Mouse (Mus musculus) midbrain, embryonic 11.5 days (tissue): ENCODE data around the gene Thyn1. TPM values are rescaled to one million over a fixed set of nuclear protein-coding genes. Genes with fewer than 3 reads are reported as not detected.

Experiments used
- ATAC-seq: fragments of 200-750 bp; cut with Nextera tagmentation; 2 replicates; pipeline ENCODE4 v1.8.0; 2017; ENCODE audit warnings: moderate TSS enrichment, moderate library complexity; ENCODE audit not compliant: low FRiP score
- DNase-seq: peaks from one replicate; pipeline ENCODE4 v3.0.0; 2015; ENCODE audit warnings: low spot score; ENCODE audit errors: missing footprints
- H3K27ac ChIP-seq: fragments of 300-500 bp; sonication (generic); 2 replicates; pipeline ENCODE4 v1.5.1; 2014; ENCODE audit warnings: low read depth, low read length
- H3K27me3 ChIP-seq: fragments of 300-500 bp; sonication (generic); 2 replicates; pipeline ENCODE4 v1.6.1; 2014; ENCODE audit warnings: mild to moderate bottlenecking, low read length, moderate library complexity, mixed read lengths; ENCODE audit not compliant: control insufficient read depth, insufficient read depth
- H3K36me3 ChIP-seq: fragments of 300-500 bp; sonication (generic); 2 replicates; pipeline ENCODE4 v1.6.1; 2014; ENCODE audit warnings: mild to moderate bottlenecking, low read length, moderate library complexity, mixed read lengths; ENCODE audit not compliant: control insufficient read depth, insufficient read depth
- H3K4me1 ChIP-seq: fragments of 300-500 bp; sonication (generic); 2 replicates; pipeline ENCODE4 v1.6.1; 2014; ENCODE audit warnings: low read length; ENCODE audit not compliant: control insufficient read depth, insufficient read depth
- H3K4me2 ChIP-seq: fragments of 300-500 bp; sonication (generic); 2 replicates; pipeline ENCODE4 v1.6.1; 2014; ENCODE audit warnings: mild to moderate bottlenecking, moderate library complexity
- H3K4me3 ChIP-seq: fragments of 300-500 bp; sonication (generic); 2 replicates; pipeline ENCODE4 v1.5.1; 2014; ENCODE audit warnings: low read depth, low read length
- H3K9ac ChIP-seq: fragments of 300-500 bp; sonication (generic); 2 replicates; pipeline ENCODE4 v1.6.1; 2014; ENCODE audit warnings: low read length
- H3K9me3 ChIP-seq: fragments of 300-500 bp; sonication (generic); 2 replicates; pipeline ENCODE4 v1.6.1; 2016; ENCODE audit warnings: low read length; ENCODE audit not compliant: control insufficient read depth
- WGBS: fragments of 180-500 bp; shearing (Covaris S2); extraction: QIAGEN DNeasy Blood & Tissue Kit; methylation state at CpG from one replicate; pipeline ENCODE4 v1.1.7; 2014; 5-methylcytosine and 5-hydroxymethylcytosine counted together
- polyA plus RNA-seq: library from polyadenylated mRNA; unstranded; fragments of >200 nt; fragmentation: Nextera tagmentation; extraction: Ambion mirVana; gene quantifications from 2 replicates; pipeline ENCODE4 v1.2.1, GENCODE M21; 2014

The Thyn1 gene
- 157 and 173 TPM in 2 replicates for polyA plus RNA-seq

- no peaks in the 10 kb centered on the region for H3K9me3 ChIP-seq
- DNase-seq: peak; percentile 99
- peak; percentile 100 for ATAC-seq
- H3K27ac ChIP-seq: no peak within 1 kb of the TSS
- 2% methylated on average over 35 of the region's 35 CpGs for WGBS
- peak within 1 kb of the TSS; percentile 64 for H3K4me3 ChIP-seq
- peak within 1 kb of the TSS; percentile 65 for H3K4me2 ChIP-seq
- no peaks in the 10 kb centered on the region for H3K36me3 ChIP-seq
- no peaks in the 10 kb centered on the region for H3K27me3 ChIP-seq
- peak within 1 kb of the TSS; percentile 74 for H3K9ac ChIP-seq
- peaks cover 5% of the 10 kb centered on the region; the same call in 1 of the 2 replicates for H3K4me1 ChIP-seq
These were observed at the start of gene Thyn1, which contains the start of gene Acad8 for GRCm38 (mm10) chr9:26999461-27000395. Thyn1 (plus strand) TSS chr9:26999710. Acad8 (minus strand) TSS chr9:26999566.

DNA sequence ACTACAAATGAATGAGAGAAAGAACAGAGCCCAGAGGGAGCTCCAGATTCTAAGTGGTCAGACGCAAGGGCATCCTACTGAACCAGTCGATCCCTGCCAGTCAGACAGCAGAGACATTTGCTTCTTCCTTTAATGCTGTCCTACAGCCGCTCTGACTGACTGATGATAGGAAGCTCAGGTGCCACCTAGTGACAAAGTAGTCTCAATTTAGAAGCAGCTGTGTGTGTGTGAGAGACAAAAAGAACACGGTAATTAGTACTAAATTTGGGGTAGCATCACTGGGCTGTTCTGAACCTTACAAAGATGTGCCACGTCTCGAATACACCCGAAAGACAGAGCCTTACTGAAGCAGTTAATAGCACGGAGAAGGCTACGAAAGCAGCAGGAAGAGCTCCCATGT, 21.8 kb upstream of the Thyn1 start:
- Histone ChIP-seq H3K9ac (no peak overlapping the region), H3K27ac (no peak overlapping the region), H3K9me3 (no peaks in the 10 kb centered on the region), H3K4me1 (no peaks in the 10 kb centered on the region), H3K4me2 (no peak overlapping the region), H3K4me3 (no peak overlapping the region), H3K36me3 (peaks cover 12% of the 10 kb centered on the region), H3K27me3 (no peaks in the 10 kb centered on the region)
- no peak for ATAC-seq
- no peak for DNase-seq
- 86% methylated on average over 9 of the region's 9 CpGs for WGBS

DNA sequence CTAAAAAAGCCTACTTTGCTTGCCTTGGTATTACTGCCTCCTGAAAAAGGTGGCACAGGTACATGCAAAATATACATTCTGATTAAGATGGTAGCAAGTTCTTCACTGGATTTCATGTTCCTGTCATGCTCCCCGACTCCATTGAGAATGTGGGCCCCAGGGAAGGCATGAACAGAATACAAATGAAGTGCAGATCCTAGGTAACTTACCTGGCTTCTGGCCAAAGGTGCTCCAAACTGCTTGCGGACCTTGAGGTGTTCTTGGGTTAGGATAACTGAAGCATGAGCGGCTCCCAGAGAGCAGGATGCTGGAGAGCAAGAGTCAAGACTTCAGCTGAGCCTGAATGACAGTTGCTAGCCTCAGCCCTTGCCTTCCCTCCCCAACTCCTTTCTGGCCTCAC, 20.7 kb upstream of the Thyn1 start:
- H3K27me3 ChIP-seq: no peaks in the 10 kb centered on the region
- DNase-seq: no peak
- H3K9ac ChIP-seq: no peak overlapping the region
- no peak overlapping the region for H3K4me3 ChIP-seq
- peaks cover 12% of the 10 kb centered on the region for H3K36me3 ChIP-seq
- H3K27ac ChIP-seq: no peak overlapping the region
- H3K9me3 ChIP-seq: no peaks in the 10 kb centered on the region
- WGBS: 92% methylated on average over 3 of the region's 3 CpGs
- no peak for ATAC-seq
- no peaks in the 10 kb centered on the region for H3K4me1 ChIP-seq
- no peak overlapping the region for H3K4me2 ChIP-seq

DNA sequence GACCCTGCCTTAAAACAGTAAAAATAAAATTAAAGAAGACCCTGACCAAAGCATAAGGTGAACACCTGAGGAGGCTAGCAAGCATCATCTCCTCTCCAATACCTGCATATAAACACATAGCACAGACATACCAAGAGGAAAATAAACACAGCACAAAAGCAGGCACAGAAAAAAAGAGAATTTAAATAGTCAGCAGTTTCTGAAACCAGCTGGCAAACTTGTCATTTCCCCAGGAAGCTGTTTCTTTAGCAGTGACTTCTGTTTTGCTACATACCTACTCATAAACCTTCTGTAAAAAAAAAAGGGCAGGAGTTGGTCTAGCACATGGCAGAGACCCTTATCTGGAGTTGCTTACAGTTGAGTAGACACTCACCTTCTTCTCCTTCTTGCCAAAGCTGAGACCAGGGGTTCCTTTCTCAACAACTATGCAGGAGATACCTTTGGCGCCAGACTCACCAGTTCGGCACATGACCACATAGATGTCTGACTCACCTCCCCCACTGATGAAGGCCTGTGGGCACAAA, 14.4 kb upstream of the Thyn1 start:
- Histone ChIP-seq H3K4me1 (no peaks in the 10 kb centered on the region), H3K9me3 (no peaks in the 10 kb centered on the region), H3K9ac (no peak overlapping the region), H3K4me2 (no peak overlapping the region), H3K27ac (no peak overlapping the region), H3K4me3 (no peak overlapping the region), H3K36me3 (peaks cover 7% of the 10 kb centered on the region; the same call in 1 of the 2 replicates), H3K27me3 (no peaks in the 10 kb centered on the region)
- no peak for ATAC-seq
- 93% methylated on average over 2 of the region's 2 CpGs for WGBS
- DNase-seq: no peak

DNA sequence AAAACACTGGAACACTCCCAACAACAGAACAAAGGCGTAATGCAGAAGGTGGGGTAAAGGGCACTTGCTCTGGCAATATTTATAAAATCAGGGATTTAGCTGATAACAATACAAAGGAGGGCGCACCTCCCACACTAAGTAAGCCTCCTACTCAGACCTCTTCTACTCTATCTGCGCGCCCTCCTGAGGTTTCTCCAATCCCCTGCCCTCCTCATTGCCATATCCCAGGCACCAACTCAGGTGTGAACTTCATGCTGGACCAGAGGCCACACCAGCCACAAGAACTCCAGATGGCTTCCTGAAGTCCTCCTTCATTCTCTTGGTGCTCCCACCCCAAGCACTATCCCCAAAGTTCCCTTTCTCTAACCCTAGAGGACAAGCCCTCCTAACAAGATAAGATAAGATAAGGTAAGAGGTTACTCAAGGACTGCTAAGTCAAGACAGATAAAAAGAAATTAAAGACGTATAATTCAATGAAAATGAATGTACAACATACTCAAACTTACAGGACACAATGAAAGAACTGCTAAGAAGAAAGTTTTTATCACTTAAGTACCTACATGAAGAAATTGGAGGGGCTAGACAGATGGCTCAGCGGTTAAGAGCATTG, 13.7 kb upstream of the Thyn1 start:
- WGBS: 94% methylated on average over 6 of the region's 6 CpGs

DNA sequence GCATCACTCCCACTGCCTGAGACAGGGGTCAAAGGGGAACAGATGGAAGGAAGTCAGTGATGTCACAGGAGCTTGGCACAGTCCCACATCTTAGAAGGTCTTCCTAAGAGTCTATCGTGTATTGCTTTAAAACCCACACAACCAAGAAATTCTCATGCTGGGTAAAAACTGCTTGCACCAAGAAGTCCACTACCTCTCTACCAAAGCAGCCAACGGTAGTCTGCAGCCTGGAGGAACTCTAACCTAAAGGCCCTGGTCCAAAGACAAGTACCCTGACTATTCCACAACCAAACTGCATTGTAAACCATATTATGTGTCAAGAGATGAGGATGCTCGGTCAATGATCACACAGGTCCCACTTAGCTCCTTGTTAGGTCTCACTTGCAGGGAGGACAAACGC, 9.3 kb upstream of the Thyn1 start:
- no peak for DNase-seq
- no peak overlapping the region for H3K4me3 ChIP-seq
- H3K9ac ChIP-seq: no peak overlapping the region

More for the DNA sequence above, 13.7 kb upstream of the Thyn1 start:
- Histone ChIP-seq H3K27me3 (no peaks in the 10 kb centered on the region), H3K9me3 (no peaks in the 10 kb centered on the region), H3K27ac (no peak overlapping the region), H3K4me3 (no peak overlapping the region), H3K36me3 (peaks cover 7% of the 10 kb centered on the region; the same call in 1 of the 2 replicates), H3K4me2 (no peak overlapping the region), H3K4me1 (no peaks in the 10 kb centered on the region), H3K9ac (no peak overlapping the region)
- DNase-seq: no peak
- no peak for ATAC-seq

DNA sequence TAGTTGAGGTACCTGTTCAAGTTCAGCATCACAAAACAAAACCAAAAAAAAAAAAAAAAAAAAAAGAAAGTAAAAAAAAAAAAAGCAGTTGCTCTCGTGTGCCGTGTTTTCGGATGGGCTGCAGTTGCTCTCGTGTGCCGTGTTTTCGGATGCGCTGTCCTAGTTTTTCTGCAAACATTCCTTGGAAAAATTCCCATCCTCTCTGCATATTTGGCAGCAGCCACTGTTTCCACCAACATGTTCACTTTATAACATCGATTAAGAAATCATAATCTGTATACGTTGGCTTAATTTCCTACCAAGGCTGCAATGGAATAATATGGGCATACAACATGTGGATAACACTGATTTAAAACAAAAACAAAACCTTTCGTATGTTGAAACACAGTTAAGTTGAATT, 6.4 kb upstream of the Thyn1 start:
- ATAC-seq (no peak), DNase-seq (no peak)
- Histone ChIP-seq H3K4me3 (no peak overlapping the region), H3K27ac (no peak overlapping the region), H3K36me3 (peaks cover 5% of the 10 kb centered on the region; the same call in 1 of the 2 replicates), H3K9me3 (no peaks in the 10 kb centered on the region), H3K4me1 (no peaks in the 10 kb centered on the region), H3K9ac (no peak overlapping the region), H3K4me2 (no peak overlapping the region), H3K27me3 (no peaks in the 10 kb centered on the region)
- WGBS: 92% methylated on average over 10 of the region's 10 CpGs

More for the DNA sequence above, 9.3 kb upstream of the Thyn1 start:
- no peak overlapping the region for H3K4me2 ChIP-seq
- no peaks in the 10 kb centered on the region for H3K9me3 ChIP-seq
- H3K36me3 ChIP-seq: peaks cover 5% of the 10 kb centered on the region; the same call in 1 of the 2 replicates
- 95% methylated on average over 4 of the region's 4 CpGs for WGBS
- H3K4me1 ChIP-seq: no peaks in the 10 kb centered on the region
- no peak for ATAC-seq
- H3K27me3 ChIP-seq: no peaks in the 10 kb centered on the region
- H3K27ac ChIP-seq: no peak overlapping the region

GRCm38 (mm10) chr9:26993900-26994299, 5.6 kb upstream of the Thyn1 start:
- H3K9ac ChIP-seq: no peak overlapping the region
- H3K27ac ChIP-seq: no peak overlapping the region
- H3K4me3 ChIP-seq: no peak overlapping the region
- no peaks in the 10 kb centered on the region for H3K4me1 ChIP-seq
- H3K4me2 ChIP-seq: no peak overlapping the region
- DNase-seq (no peak), ATAC-seq (no peak)
- no peaks in the 10 kb centered on the region for H3K27me3 ChIP-seq
- H3K36me3 ChIP-seq: peaks cover 5% of the 10 kb centered on the region; the same call in 1 of the 2 replicates
- WGBS: 78% methylated on average over 3 of the region's 3 CpGs
- H3K9me3 ChIP-seq: no peaks in the 10 kb centered on the region

DNA sequence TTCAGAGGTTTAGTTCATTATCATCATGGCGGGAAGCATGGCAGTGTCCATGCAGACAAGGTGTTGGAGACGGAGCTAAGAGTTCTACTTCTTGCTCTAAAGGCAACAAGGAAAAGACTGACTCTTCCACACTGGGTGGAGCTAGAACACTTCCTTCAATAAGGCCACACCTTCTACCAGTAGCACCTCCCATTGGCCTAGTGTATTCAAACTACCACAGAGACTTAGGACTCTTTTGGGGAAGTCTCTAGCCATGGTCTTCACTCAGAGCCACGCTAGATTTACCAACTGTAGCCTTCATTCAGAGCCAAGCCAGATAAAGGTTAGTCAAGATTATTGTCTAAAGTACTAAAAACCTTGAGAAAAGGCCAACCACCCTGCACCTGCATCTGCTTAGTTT, 2.4 kb upstream of the Thyn1 start:
- ATAC-seq: no peak
- Histone ChIP-seq H3K36me3 (no peaks in the 10 kb centered on the region), H3K9ac (no peak overlapping the region), H3K27ac (no peak overlapping the region), H3K4me1 (peaks cover 5% of the 10 kb centered on the region; the same call in 1 of the 2 replicates), H3K4me3 (no peak overlapping the region), H3K27me3 (no peaks in the 10 kb centered on the region), H3K4me2 (no peak overlapping the region), H3K9me3 (no peaks in the 10 kb centered on the region)
- no peak for DNase-seq
- 92% methylated on average over 3 of the region's 3 CpGs for WGBS
